Comparison of ENCODE assay signal across 12 mouse cellular contexts in the genomic region with DNA sequence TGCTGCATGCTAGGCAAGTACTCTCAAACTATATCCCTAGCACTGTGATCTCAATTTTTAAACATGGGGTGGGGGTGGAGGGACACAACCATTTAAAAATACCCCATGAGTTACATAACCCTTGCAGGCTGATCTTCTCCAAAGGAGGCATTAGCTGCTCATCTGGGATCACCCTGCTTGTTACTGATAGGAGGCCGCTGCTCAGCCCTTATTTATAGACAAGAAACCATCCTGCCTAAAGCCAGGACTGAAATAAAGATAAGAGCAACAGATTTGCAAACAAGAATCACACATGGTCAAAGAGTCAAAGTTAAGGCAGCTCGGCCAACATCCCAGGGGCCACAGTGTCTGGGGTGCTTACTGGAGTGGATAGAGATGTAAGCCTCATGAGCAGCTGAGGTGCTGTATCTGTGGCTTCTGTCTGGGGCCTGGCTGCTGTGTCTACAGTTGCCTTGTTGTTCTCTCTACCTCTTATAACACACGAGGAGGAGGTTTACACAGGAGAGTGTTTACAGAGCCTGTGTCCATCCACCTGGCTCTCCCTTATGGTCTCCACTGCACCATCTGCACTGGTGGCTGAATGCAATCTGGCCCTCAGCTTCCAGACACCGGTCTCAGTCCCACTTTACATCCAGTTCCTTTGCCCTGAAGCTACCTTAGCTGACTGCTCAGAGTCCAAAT. TPM values are rescaled to one million over a fixed set of nuclear protein-coding genes. Genes with fewer than 3 reads are reported as not detected.
DNase-seq lines count a peak whose midpoint lies in the region; ATAC-seq and TF ChIP-seq lines count a peak whose summit lies in the region.
"Had no signal": no experiment of that assay in that cellular context is flagged by ENCODE, and none has a peak within 500 bp of the region (broad histone marks: within the 10 kb centered on the region; RNA-seq: fewer than 3 reads in every experiment).

No protein-coding gene starts in this region.

- TF ChIP-seq EP300 in liver, postnatal 0 days (IDR thresholded peaks at IDR 0.05; ENCODE audit: low read depth), result no peak

- no peak overlapping the region for H3K4me3 ChIP-seq in liver, postnatal 0 days (ENCODE audit: low read depth, low read length)
- H3K4me3 ChIP-seq in midbrain, embryonic 13.5 days (replicated peaks), result no peak overlapping the region
- no peak overlapping the region for H3K4me3 ChIP-seq in forebrain, embryonic 11.5 days (ENCODE audit: low read depth, low read length)
- H3K4me3 ChIP-seq: embryonic facial prominence, embryonic 13.5 days had no signal

- H3K9me3 ChIP-seq in liver, postnatal 0 days (ENCODE audit: low read length), result no peaks in the 10 kb centered on the region
- no peaks in the 10 kb centered on the region for H3K9me3 ChIP-seq in midbrain, embryonic 13.5 days
- no peaks in the 10 kb centered on the region for H3K9me3 ChIP-seq in forebrain, embryonic 11.5 days (ENCODE audit: control insufficient read depth, low read length)
- H3K9me3 ChIP-seq: embryonic facial prominence, embryonic 13.5 days had no signal

- H3K27ac ChIP-seq in liver, postnatal 0 days (ENCODE audit: low read depth), result peak overlapping the region; percentile 83
- H3K27ac ChIP-seq in midbrain, embryonic 13.5 days, result no peak overlapping the region
- H3K27ac ChIP-seq in forebrain, embryonic 11.5 days (ENCODE audit: low read depth, low read length), result no peak overlapping the region
- H3K27ac ChIP-seq: embryonic facial prominence, embryonic 13.5 days had no signal

- 0 out of 2 replicates have a peak, but pooled peaks cover under 1% of the 10 kb centered on the region for H3K36me3 ChIP-seq in liver, postnatal 0 days (replicated peaks; ENCODE audit: insufficient read depth, low read length)
- H3K36me3 ChIP-seq in midbrain, embryonic 13.5 days, result no peaks in the 10 kb centered on the region
- no peaks in the 10 kb centered on the region for H3K36me3 ChIP-seq in forebrain, embryonic 11.5 days (ENCODE audit: control insufficient read depth, insufficient read depth, low read length)
- H3K36me3 ChIP-seq: embryonic facial prominence, embryonic 13.5 days had no signal

- H3K4me1 ChIP-seq in liver, postnatal 0 days (ENCODE audit: insufficient read depth), result peaks cover 10% of the 10 kb centered on the region
- H3K4me1 ChIP-seq in midbrain, embryonic 13.5 days (replicated peaks), result no peaks in the 10 kb centered on the region
- no peaks in the 10 kb centered on the region for H3K4me1 ChIP-seq in forebrain, embryonic 11.5 days (replicated peaks; ENCODE audit: control insufficient read depth, insufficient read depth, low read length)

- WGBS in liver, postnatal 0 days (ENCODE audit: insufficient replicate concordance), result 36% methylated on average over 4 of the region's 4 CpGs
- WGBS in midbrain, embryonic 13.5 days, result 73% methylated on average over 4 of the region's 4 CpGs
- WGBS in forebrain, embryonic 11.5 days, result 78% methylated on average over 4 of the region's 4 CpGs

- H3K9ac ChIP-seq in liver, postnatal 0 days (replicated peaks), result 0 out of 2 replicates have a peak overlapping the region, but pooled peaks have one; percentile 6
- no peak overlapping the region for H3K9ac ChIP-seq in midbrain, embryonic 13.5 days (replicated peaks)
- no peak overlapping the region for H3K9ac ChIP-seq in forebrain, embryonic 11.5 days (ENCODE audit: low read length)
- H3K9ac ChIP-seq: embryonic facial prominence, embryonic 13.5 days had no signal

- ATAC-seq in liver, postnatal 0 days, result peak; percentile 75
- no peak for ATAC-seq in midbrain, embryonic 13.5 days
- ATAC-seq in forebrain, embryonic 11.5 days (replicated peaks; ENCODE audit: low FRiP score), result no peak

- no peak for TF ChIP-seq CTCF in liver, postnatal 0 days (IDR thresholded peaks at IDR 0.05; ENCODE audit: low read depth)

- peak overlapping the region; percentile 24; the same call in 1 of the 2 replicates for H3K4me2 ChIP-seq in liver, postnatal 0 days (ENCODE audit: low read depth, low read length)
- H3K4me2 ChIP-seq in midbrain, embryonic 13.5 days (replicated peaks), result no peak overlapping the region
- H3K4me2 ChIP-seq in forebrain, embryonic 11.5 days (ENCODE audit: low read depth, low read length, severe bottlenecking), result no peak overlapping the region
- H3K4me2 ChIP-seq: embryonic facial prominence, embryonic 13.5 days had no signal

- intact Hi-C loops in gastrocnemius, postnatal 36 days (cut with DNase I), result no loop called here

- DNase-seq in kidney, adult 18-20 months, result peak; percentile 47
- no peak for DNase-seq in kidney, postnatal 4 days
- DNase-seq in cerebellum, adult 8-10 months, result peak; percentile 74
- DNase-seq in kidney, adult 8-10 months, result peak; percentile 28 to 61
- DNase-seq in liver, postnatal 0 days, result no peak
- no peak for DNase-seq in gastrocnemius, postnatal 36 days
- DNase-seq in forebrain, embryonic 11.5 days (ENCODE audit: low spot score), result no peak
- DNase-seq: adrenal gland, postnatal 36 days; gastrocnemius, postnatal 14 days; lung, adult 2 months had no signal

- no peaks in the 10 kb centered on the region for H3K27me3 ChIP-seq in liver, postnatal 0 days (ENCODE audit: insufficient read depth, low read length)
- H3K27me3 ChIP-seq in midbrain, embryonic 13.5 days, result no peaks in the 10 kb centered on the region
- no peaks in the 10 kb centered on the region for H3K27me3 ChIP-seq in forebrain, embryonic 11.5 days (ENCODE audit: control insufficient read depth, insufficient read depth, low read length)
- H3K27me3 ChIP-seq: embryonic facial prominence, embryonic 13.5 days had no signal

RNA-seq across cellular contexts. Expression of gene Cdc14b, which starts 38.0 kb away (rescaled TPM):
- polyA plus RNA-seq in liver, postnatal 0 days (2015; fragmentation: Nextera tagmentation; extraction: Ambion mirVana), result 4.5 and 5.3 TPM in 2 replicates
- 3.6 and 4.1 TPM in 2 replicates for polyA plus RNA-seq in midbrain, embryonic 13.5 days (2015; fragmentation: Nextera tagmentation; extraction: Ambion mirVana)
- 1 to 10 TPM; 4.1 to 5.2 TPM for total RNA-seq in gastrocnemius, postnatal 36 days (2021)
- polyA plus RNA-seq in forebrain, embryonic 11.5 days (2014; fragmentation: Nextera tagmentation; extraction: Ambion mirVana), result 12.7 and 13.7 TPM in 2 replicates

Comparison
In these comparisons a context has a peak if more than half of its experiments do, and no peak if none do; other contexts are left out.
1. DNase-seq: peak in kidney, adult 18-20 months (single experiment), cerebellum, adult 8-10 months (single experiment) and kidney, adult 8-10 months (2 of 2); none in kidney, postnatal 4 days (0 of 2), liver, postnatal 0 days (single experiment), gastrocnemius, postnatal 36 days (0 of 2) and forebrain, embryonic 11.5 days (single experiment).